Mouse (Mus musculus) spleen, adult 2 months (tissue): ENCODE measurements around the gene Cnot2.

ENCODE experiments used
- CTCF ChIP-seq: fragments of 200-500 bp; IDR thresholded peaks from 2 replicates; pipeline ENCODE4 v1.5.1; 2011; ENCODE audit warnings: mild to moderate bottlenecking, inconsistent platforms; ENCODE audit not compliant: insufficient read depth, insufficient read length, insufficient replicate concordance; ENCODE audit errors: extremely low read depth
- POLR2A ChIP-seq: fragments of 200-500 bp; IDR thresholded peaks from 2 replicates; pipeline ENCODE4 v1.6.1; 2011; ENCODE audit warnings: low read depth, low read length, inconsistent platforms

GRCm38 (mm10) chr10:116452771-116453170 is 128.5 kb downstream of the Cnot2 start:
- TF ChIP-seq CTCF (no peak), POLR2A (no peak)
